ENCODE assay signal across 19 mouse cellular contexts in the genomic region with DNA sequence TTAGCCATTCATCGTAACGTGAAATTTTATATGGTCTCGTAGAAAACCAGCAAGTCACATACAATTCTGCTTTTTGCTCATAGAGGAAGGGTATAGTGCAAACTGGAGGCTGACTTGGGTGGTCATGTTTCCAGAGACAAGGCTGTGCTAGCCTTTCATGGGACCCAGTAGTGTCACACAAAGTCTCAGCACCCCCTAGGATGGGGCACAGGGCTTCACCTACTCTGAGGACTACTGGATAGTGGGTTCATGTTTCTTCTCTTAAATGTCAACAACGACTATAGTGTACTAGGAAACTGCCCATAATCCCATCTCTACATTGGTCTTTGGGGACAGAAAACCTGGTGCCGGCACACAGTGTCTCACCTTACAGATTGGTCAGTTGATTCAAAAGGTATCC.
DNase-seq lines count a peak whose midpoint lies in the region; ATAC-seq lines count a peak whose summit lies in the region.
"Had no signal": no experiment of that assay in that cellular context is flagged by ENCODE, and none has a peak within 500 bp of the region (broad histone marks: within the 10 kb centered on the region; RNA-seq: fewer than 3 reads in every experiment).

No protein-coding gene starts in this region.

- DNase-seq in heart, adult 11 months = peak; percentile 56
- DNase-seq in heart, postnatal 10 days = no peak
- no peak for DNase-seq in limb, embryonic 10.5 days (ENCODE audit: low spot score)
- DNase-seq: adrenal gland, adult 2 months; adrenal gland, adult 8-10 months; adrenal gland, postnatal 10 days; adrenal gland, postnatal 14 days; adrenal gland, postnatal 25 days; adrenal gland, postnatal 36 days; B cell, adult 2 months; cerebellum, adult 11 months; cerebellum, adult 11-12 months; cerebellum, adult 18-20 months had no signal

- intact Hi-C loops in heart, postnatal 10 days (cut with DNase I) = no loop called here

- no peak overlapping the region for H3K9ac ChIP-seq in limb, embryonic 12.5 days (replicated peaks)

- H3K36me3 ChIP-seq in limb, embryonic 12.5 days = no peaks in the 10 kb centered on the region
- no peaks in the 10 kb centered on the region for H3K36me3 ChIP-seq in limb, embryonic 10.5 days
- H3K36me3 ChIP-seq: G1E had no signal

- H3K4me2 ChIP-seq in limb, embryonic 12.5 days = no peak overlapping the region

- no peak overlapping the region for H3K4me3 ChIP-seq in limb, embryonic 12.5 days (replicated peaks)
- H3K4me3 ChIP-seq in limb, embryonic 10.5 days = no peak overlapping the region

- H3K27me3 ChIP-seq in limb, embryonic 12.5 days = peaks cover 39% of the 10 kb centered on the region
- H3K27me3 ChIP-seq in limb, embryonic 10.5 days (ENCODE audit: low read depth, poor library complexity, severe bottlenecking) = no peaks in the 10 kb centered on the region
- H3K27me3 ChIP-seq: CH12.LX had no signal

- peak; percentile 68; the same call in 1 of the 2 replicates for ATAC-seq in limb, embryonic 12.5 days (ENCODE audit: insufficient number of reproducible peaks, insufficient read depth, low FRiP score, low TSS enrichment, low read depth)
- ATAC-seq: activated CD4-positive, CD25-positive, alpha-beta regulatory T cell, adult 4 months; CD4-positive, CD25-positive, alpha-beta regulatory T cell, adult 4 months; Patski had no signal

- H3K27ac ChIP-seq in limb, embryonic 12.5 days = no peak overlapping the region
- no peak overlapping the region for H3K27ac ChIP-seq in limb, embryonic 10.5 days

- H3K9me3 ChIP-seq in limb, embryonic 12.5 days = no peaks in the 10 kb centered on the region
- H3K9me3 ChIP-seq in limb, embryonic 10.5 days (replicated peaks) = no peaks in the 10 kb centered on the region

- peaks cover 3% of the 10 kb centered on the region; the same call in 1 of the 2 replicates for H3K4me1 ChIP-seq in limb, embryonic 12.5 days (replicated peaks)
- H3K4me1 ChIP-seq in limb, embryonic 10.5 days = no peaks in the 10 kb centered on the region

- WGBS in limb, embryonic 12.5 days = 66% methylated on average over 5 of the region's 5 CpGs
- WGBS in limb, embryonic 10.5 days = 91% methylated on average over 5 of the region's 5 CpGs
